Mouse (Mus musculus): ENCODE measurements around the gene Glrx5.

Gene Glrx5

DNA sequence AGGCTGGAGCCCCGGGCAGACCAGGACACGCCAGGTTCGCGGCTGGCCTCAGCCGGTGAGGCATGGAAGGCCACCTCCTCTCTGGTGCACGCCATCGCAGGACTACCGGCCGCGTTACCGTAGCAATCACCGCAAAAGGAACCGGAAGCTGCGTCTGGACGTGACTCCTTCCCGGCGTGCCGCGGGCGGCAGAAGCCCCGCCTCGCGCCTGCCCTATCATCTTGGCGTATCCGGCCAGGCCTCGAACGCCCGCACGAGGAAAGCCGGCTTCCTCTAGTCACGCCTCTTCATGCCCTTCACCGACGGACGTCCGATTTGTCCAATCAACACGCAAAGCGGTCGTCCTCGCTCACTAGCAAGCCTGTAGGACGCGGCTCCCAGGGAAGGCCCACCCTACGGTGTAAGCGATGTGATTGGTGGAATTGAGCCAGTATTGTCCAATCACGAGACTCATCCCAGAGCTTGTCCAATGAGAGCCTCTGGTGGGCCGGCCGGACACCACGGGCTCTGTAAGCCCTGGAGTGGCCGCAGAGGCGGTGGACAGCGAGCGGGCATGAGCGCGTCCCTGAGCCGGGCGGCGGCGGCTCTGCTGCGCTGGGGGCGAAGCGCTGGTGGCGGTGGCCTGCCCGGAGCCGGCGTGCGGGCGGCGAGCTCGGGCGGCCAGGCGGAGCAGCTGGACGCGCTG is at the start of gene Glrx5:
Gene Glrx5 (plus strand): TSS at position 542 of the 685 bp plus-strand sequence.
- DNase-seq (ENCODE audit: low read depth in 2 of 2, low spot score in 2 of 2) = peak; percentile 96 to 98

DNA sequence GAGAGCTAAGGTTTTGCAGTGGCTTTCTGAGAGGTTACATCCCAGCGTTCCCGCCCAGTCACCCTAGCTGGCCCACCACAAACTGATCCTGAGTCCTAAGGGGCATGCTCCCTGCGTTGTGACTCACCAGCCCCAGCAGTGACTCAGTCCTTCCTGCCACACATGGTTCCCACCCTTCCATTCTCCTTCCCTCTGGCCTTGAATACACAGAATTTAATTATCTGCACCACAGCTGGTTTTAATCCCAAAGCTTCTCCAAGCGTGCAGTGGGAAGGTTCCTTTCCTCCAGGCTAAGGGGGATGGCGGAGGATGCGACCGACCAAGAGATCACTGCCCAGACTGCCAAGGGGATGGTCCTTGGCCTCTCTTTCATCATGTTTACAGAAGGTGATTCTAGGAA is 49.0 kb upstream of the Glrx5 start:
- DNase-seq (ENCODE audit: low read depth in 2 of 2, low spot score in 2 of 2) = no peak

DNA sequence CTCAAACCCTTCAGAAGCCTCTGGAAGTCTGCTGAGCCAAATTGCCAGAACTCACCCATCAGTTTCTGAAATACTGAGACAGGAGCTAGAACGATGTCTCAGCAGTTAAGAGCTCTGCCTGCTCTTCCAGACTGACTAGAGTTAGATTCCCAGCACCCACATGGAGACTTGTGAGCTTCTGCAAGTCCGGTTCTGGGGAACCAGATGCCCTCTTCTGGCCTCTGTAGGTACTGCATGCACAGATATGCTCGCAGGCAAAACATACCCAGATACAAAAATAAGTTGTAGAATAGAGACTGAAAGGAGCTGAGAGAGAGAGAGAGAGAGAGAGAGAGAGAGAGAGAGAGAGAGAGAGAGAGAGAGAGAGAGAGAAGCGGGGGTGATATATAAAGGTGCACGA is 47.4 kb upstream of the Glrx5 start:
- DNase-seq (ENCODE audit: low read depth in 2 of 2, low spot score in 2 of 2) = peak in 1 of 2 experiments; percentile 29

DNA sequence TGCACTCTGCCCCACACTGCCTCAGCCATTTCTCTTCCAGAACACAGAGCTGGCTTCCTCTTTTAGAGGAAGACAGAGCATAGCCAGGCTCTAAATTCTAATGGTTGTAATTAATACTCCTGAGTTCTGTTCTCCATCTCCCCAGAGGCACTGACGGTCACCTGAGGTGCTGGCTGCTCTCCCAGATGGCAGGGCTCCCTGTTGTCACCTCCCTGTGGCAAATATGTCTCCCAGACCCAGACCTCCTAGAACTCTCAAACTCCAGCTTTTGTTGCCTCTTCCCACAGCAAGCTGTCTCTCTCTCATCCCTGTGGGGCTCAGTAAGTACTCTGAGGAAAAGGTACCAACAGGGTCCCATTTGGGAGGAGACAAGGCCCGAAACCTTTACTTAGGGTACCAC is 46.5 kb upstream of the Glrx5 start:
- no peak for DNase-seq (ENCODE audit: low read depth in 2 of 2, low spot score in 2 of 2)

DNA sequence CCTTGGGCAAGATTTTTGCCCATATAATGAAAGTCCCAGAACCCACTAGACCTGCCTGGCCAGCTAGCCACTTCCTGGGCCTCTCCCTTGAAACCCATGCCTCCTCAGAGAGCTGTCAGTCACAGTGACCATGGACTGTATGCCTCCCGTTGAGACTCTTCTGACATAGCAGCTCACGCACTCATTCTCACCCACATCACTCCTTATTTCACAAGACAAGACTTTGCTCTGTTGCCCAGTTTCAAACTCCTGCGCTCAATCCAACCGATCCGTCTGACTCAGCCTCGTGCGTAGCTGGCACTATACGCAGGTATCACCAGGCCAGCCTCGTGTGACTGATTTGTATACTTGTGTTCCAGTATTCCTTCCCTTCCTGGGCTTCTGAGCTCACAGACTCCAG is 45.7 kb upstream of the Glrx5 start:
- no peak for DNase-seq (ENCODE audit: low read depth in 2 of 2, low spot score in 2 of 2)

DNA sequence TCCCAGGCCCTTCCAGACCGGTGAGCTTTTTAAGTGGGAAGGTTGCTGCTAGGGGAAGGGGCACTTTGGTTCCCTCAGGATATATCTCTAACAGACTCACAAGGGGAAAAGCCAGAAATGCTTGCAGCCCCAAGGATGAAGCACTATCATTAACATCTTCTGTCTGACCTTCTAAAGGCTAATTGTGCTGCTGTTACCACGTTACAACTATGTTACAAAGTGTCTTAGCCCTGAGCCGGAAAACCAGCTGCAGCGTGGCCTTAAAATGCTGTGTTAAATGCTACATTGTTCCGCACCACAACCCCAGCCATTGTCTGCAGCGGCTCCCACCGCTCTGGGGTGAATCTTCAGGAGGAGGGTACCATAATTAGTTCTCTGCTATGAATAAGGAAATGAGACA is 44.6 kb upstream of the Glrx5 start:
- DNase-seq (ENCODE audit: low read depth in 2 of 2, low spot score in 2 of 2) = no peak

DNA sequence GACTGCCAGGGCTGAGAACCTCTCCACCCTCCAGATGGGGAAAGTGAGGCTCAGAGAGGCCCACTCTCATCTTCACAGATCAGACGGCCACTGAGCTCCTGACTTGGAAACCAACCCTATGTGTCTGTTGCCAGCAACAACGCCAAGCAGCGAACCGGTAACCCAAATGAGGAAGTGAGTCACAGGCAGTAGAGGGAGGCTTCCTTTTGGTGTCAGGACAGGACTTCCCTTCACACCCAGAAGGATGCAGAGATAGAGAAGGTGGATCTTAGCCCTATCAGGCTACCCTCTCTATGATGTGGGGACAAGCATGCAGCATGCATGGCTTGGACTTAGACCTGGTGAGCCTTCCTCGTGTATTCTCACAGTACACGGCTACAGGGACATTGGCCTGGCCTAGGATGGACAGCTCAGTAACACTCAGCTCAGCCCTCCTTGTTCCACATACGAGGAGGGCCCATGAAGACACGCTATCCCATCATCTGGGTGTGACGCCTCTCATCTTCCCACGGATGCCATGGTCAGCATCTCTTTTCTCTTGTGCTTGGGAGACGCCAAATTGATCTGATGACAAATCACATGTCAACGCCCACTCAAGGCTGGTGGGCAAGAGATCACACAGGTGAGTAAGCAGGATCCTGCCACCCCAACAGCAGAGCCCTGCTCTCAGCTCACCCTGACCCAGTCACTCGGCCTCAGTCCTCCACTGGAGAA is 41.6 kb upstream of the Glrx5 start:
- peak; percentile 42 to 43 for DNase-seq (ENCODE audit: low read depth in 2 of 2, low spot score in 2 of 2)

DNA sequence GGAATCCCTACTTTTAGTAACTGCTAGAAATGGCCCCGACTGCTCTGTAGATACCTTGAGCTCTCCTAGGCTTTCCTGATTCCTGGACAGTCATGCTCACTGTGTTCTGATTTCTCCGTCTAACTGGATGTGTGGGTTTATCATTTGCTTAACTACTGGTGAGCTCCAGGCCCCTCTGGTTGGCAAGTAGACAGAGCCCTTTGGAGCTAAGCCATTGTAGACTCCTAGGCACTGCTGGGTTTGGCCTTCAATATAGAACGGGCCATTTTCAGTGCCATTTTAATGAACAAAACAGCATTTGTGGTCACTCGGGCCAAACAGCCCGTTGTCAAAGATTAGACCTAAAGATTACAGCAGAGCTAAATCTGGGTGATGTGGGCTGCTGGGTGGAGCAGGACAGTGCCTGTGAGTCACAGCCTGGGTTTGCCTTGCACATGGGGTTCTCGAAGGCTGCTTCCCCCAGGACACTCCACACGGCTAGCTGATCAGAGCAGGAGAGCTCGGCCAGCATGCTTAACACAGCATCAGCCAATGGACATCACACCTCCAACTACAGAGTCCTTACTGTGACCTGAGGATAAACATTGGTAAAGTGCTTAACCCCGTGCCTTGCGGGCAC is 40.3 kb upstream of the Glrx5 start:
- no peak for DNase-seq (ENCODE audit: low read depth in 2 of 2, low spot score in 2 of 2)

GRCm38 (mm10) chr12:104992838-104993237 is 39.6 kb upstream of the Glrx5 start:
- no peak for DNase-seq (ENCODE audit: low read depth in 2 of 2, low spot score in 2 of 2)

DNA sequence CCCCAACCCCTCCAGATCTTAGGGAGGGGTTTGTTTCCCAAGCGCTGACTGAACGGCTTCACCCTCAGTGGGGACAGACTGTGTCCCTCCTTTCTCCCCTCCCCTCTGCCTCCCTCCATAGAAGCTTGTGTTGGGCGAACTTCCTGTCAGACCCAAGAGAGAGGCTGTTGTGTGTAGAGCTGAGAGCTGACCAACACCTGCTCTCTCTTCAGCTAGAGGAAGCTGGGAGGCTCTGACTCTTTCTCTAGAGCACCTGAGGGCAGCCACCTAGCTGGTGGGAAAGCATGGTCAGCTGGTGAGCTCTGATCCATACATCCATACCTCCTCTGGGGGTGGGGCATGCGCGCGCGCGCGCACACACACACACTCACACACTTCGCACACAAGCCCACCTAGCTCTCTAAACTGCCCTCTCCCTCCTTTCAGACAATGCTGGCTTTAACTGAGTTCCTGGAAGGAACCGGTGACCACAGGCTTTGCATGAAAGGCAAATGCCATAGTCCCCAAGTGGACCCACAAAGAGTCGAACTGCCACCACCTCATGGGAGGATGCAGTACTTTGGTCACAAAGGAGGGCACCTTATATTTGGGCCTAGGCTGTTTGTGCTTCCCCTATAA is 37.1 kb upstream of the Glrx5 start:
- DNase-seq (ENCODE audit: low read depth in 2 of 2, low spot score in 2 of 2) = no peak

DNA sequence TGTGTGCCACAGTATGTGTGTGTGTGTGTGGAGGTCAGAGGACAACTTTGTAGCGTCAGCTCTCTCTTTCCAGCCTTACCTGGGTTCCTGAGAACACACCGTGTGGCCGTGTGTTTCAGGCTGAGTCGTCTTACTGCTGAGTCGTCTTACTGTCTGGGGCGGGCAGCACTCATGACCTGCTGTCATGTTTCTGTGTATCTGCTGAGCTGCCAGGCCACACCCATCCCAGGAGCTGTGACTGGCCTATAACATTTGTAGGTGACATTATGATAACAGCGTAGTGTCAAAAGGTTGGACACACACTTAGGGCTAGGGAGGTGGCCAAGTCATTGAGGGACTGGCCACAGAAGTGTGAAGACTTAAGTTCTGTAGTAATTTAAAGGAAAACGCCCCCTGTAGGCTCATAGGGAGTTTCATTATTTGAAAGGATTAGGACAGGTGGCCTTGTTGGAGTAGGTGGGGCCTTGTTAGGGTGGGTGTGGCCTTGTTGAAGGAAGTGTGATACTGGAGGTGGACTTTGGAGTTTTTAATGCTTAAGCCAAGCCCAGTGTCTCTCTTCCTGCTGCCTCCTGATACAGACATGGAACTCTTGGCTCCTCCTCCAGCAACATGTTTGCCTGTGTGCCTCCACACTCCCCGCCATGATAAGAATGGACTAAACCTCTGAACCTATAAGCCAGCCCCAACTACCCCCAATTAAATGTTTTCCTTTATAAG is 36.3 kb upstream of the Glrx5 start:
- no peak for DNase-seq (ENCODE audit: low read depth in 2 of 2, low spot score in 2 of 2)

DNA sequence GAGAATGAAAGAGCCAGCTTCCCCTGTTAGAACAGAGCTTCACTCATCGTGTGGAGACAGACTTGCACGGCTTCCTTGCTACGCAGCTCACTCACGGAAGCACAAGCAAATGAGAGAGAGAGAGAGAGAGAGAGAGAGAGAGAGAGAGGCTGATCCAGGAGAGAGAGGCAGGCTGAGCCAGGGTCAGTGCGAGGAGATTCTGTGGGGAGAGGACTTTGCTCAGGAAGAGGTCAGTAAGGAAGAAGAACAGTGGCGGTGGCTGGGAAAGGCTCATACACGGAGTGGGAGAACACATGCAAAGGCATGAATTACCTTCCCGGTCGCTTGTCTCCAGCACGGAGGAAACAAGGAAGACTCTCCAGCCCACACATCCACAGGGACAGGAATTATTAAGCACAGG is 35.3 kb upstream of the Glrx5 start:
- no peak for DNase-seq (ENCODE audit: low read depth in 2 of 2, low spot score in 2 of 2)

GRCm38 (mm10) chr12:104997641-104998293 is 34.7 kb upstream of the Glrx5 start:
- no peak for DNase-seq (ENCODE audit: low read depth in 2 of 2, low spot score in 2 of 2)

DNA sequence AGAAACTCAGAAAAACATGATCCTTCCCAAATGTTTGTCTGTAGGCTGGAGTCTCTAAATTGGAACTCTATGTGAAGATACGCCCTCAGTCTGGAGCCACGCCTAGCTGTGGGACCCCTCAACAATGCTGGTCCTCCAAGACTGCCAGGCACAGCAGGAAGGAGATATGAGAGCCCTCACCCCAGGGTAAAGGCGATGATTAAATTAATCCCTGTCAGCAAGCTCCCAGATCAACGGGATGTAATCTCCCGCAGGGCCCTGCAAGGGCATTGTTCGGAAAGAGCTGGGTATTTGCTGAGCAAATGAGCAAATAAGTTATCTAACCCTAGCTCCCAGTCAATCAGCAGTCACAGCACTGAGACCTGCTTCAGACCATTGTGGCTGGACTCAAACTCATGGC is 33.9 kb upstream of the Glrx5 start:
- DNase-seq (ENCODE audit: low read depth in 2 of 2, low spot score in 2 of 2) = no peak

DNA sequence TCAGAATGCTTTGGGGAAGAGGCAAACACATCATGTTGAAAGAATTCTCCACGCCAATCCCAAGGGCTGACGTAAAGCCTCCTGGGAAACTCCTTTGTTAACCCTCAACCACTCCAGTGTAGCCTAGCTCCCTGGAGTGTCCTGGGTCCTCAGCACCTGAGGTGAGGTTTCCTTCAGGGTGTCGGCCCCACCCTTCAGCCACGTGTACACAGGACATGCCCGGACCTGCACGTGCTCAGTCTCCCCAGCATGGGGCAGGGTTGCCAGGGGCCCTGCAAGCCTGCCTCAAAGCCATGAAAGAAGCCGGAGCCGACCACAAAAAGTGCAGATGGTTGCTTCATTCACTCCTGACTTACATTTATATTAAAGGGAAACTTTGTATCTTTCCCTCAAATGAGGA is 33.3 kb upstream of the Glrx5 start:
- DNase-seq (ENCODE audit: low read depth in 2 of 2, low spot score in 2 of 2) = no peak

- DNase-seq (ENCODE audit: low read depth in 2 of 2, low spot score in 2 of 2) = no peak
Observed at GRCm38 (mm10) chr12:105000487-105001283, 31.8 kb upstream of the Glrx5 start.

- no peak for DNase-seq (ENCODE audit: low read depth in 2 of 2, low spot score in 2 of 2)
Observed at GRCm38 (mm10) chr12:105001317-105001716, 31.2 kb upstream of the Glrx5 start.

GRCm38 (mm10) chr12:105002340-105003132 is 30.0 kb upstream of the Glrx5 start:
- no peak for DNase-seq (ENCODE audit: low read depth in 2 of 2, low spot score in 2 of 2)

- DNase-seq (ENCODE audit: low read depth in 2 of 2, low spot score in 2 of 2) = no peak
Observed at GRCm38 (mm10) chr12:105003158-105003557, 29.3 kb upstream of the Glrx5 start.
